Mouse (Mus musculus): Measurements from ENCODE around the gene Hspa5.
"Not testable (repeated sequence)": the region's sequence is repeated elsewhere in the genome, so short reads cannot be mapped to it uniquely, and the experiment has no call there.

Gene Hspa5

GRCm38 (mm10) chr2:34771368-34772226, at the start of gene Hspa5:
Gene Hspa5 (plus strand): TSS chr2:34771970.
- DNase-seq (ENCODE audit: low spot score): peak; percentile 100

DNA sequence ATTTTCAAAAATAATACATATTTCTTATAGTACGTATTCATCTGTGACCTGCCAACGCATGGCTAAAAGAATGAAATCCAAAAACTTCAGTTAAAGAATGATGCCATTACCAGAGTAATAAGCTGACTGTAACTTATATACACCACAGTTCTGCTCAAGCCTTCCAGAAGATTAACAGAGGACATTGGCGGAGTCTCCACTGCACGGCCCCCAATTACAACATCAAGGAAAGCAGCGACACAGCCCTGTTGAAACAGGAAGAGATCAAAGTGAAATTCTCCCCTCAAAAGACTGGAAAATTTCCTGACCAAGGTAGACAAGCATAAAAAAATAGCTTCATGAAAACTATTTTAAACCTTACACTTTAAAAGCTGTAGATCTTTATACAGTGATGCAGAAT, 46.5 kb upstream of the Hspa5 start:
- DNase-seq (ENCODE audit: low spot score): no peak

DNA sequence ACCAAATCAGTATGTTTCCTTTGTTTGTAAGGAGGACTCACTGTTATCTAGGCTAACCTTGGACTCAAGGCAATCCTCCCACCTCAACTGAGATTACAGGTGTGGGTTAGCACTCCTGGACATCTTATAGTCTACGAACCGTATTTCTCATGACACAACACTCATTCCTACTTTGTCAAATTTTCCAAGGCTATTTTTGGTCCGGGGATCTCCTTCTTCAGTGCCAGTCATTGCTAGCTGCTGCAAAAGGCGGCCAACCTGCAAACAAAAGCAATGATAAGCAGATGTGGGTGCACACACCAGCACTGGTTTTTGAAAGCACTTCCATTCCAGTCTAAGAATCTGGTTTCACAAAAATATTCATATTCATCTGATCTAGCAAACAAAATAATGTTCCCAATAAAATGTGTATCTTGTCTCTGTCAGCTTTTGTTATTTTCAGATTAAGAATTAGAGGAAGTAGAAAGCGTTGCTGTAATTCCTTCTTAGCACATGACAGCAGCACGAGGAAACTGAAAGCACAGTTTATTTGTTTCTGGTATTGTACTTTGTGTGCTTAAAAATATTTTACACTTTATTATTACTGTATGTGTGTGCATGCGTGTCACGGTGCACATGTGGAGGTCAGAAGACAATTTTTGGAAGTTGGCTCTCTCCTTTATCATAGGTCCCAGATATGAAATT, 44.6 kb upstream of the Hspa5 start:
- no peak for DNase-seq (ENCODE audit: low spot score)

GRCm38 (mm10) chr2:34736626-34737025, 35.1 kb upstream of the Hspa5 start:
- DNase-seq (ENCODE audit: low spot score): no peak

DNA sequence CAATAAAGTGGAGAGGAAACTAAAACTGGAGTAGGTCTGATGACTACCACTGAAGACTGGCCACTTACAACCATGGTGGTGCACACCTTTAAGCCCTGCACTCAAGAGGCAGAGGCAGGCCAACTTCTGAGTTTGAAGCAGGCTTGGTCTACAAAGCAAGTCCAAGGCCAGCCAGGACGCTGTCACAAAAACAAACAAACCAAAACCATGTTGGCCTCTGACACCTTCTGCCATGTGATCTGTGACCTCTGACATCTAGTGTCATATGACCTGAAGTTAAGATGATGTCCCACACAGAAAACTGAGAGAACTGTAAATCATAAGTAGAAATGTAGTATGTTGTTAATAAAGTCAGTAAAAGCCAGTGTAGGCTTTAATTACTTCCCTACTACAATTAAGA, 33.9 kb upstream of the Hspa5 start:
- DNase-seq (ENCODE audit: low spot score): no peak

DNA sequence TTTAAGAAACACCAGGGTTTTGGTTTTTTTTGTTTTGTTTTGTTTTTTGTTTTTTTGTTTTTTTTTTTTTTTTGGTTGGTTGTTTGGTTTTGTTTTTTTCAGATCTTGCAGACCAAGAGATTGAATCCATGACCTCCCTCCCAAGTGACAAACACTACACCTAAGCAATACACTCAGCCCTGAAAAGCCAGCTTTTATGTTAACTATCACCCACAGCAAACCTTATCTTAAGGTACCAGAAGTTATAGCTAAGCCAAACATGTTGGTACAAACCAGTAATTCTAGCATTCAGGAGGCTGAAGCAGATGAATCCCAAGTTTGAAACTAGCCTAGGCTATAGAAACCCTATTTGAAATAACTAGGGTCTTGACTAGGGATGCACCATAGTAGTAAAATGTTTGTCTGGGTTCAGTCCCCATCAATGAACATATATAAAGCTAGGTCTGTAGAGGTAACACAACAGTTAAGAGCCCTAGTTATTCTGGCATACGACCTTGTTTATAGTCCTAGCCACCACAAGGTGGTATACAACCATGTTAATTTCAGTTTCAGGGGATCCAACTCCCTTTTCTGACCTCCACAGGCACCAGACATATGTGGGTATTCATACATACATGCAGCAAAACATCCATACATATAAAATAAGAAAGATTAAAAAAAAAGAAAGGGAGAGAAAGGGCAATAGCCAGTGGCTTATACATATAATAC, 31.9 kb upstream of the Hspa5 start:
- DNase-seq (ENCODE audit: low spot score): no peak

DNA sequence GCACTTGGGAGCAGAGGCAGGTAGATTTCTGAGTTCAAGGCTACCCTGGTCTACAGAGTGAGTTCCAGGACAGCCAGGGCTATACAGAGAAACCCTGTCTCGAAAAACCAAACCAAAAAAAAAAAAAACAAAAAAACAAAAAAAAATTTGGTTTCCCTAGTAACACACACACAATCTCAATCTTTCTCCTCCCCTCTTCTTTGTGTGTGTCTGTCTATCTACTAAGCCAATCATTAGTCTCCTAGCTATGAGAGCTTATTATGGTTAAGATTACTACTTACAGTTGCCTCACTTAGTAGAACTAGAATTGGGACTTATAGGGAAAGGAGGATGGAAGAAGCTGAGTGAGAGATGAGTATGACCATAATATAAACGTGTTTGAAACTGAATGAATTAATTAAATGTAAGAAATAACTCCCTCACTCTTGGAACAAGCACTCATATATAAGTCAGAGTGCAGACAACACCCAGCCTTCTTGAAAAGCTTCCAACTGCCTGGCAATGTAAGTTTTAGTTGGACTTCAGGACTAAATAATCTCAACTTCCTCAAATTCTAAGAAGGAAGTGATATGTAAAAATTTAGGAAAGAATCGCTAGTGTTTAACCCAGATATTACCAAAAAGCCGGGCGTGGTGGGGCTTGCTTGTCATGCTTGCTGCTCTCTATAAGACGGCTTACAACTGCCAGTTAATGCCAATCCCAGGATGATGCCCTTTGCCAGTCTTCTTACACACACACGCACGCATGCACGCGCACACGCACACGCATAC, 30.2 kb upstream of the Hspa5 start:
- DNase-seq (ENCODE audit: low spot score): no peak

GRCm38 (mm10) chr2:34742675-34743074, 29.1 kb upstream of the Hspa5 start:
- no peak for DNase-seq (ENCODE audit: low spot score)

DNA sequence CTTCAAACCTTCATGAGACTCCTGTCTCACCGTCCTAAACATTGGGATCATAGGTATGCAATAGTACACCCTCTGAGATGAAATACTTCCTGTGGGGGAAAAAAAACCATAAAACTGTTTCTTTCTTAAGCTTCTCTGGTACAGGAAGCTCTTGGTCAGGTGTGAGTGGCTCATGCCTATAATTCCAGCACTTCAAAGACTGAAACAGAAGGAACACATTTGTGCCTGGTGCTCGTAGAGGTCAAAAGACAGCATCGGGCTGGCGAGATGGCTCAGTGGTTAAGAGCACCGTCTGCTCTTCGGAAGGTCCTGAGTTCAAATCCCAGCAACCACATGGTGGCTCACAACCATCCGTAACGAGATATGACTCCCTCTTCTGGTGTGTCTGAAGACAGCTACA, 27.3 kb upstream of the Hspa5 start:
- no peak for DNase-seq (ENCODE audit: low spot score)

DNA sequence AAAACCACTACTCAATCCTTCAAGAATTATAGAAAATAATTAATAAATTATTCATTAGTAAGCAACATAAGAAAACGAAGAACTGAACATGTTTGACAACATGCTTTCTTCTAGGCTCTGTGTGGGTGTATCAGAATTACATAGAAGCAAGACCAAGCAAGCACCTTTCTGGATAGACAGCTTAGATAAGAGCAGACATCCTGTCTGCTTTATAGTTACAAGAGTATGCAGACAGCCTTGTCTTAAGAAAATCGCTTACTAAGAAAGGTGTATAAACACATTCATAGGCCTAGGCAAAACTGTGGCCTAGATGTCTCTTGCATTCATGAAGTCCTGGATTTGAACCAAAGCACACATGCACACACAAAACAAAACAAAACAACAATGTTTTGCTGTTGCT, 26.1 kb upstream of the Hspa5 start:
- DNase-seq (ENCODE audit: low spot score): no peak

DNA sequence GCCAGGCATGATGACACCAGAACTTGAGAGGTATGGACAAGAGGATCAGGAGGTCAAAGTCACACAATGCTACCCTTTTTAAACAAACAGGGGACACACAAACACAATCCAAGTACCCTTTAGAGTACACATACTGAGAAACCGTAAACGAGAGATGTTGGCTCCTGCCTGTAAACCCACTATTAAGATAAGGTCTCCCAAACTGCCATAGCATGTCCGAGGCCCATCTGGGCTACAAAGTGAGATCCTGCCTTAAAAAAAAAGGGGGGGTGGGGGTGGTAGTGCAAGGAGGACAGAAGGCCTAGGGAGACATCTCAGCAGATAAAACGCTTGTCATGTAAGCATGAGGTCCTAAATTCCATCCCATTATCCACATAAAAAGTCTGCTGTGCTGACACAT, 23.3 kb upstream of the Hspa5 start:
- DNase-seq (ENCODE audit: low spot score): no peak

- DNase-seq (ENCODE audit: low spot score): no peak
Observed at GRCm38 (mm10) chr2:34750245-34750644, 21.5 kb upstream of the Hspa5 start.

GRCm38 (mm10) chr2:34753811-34754550, 17.8 kb upstream of the Hspa5 start:
- DNase-seq (ENCODE audit: low spot score): peak; percentile 89

- DNase-seq (ENCODE audit: low spot score): no peak
Observed at GRCm38 (mm10) chr2:34754551-34755358, 17.0 kb upstream of the Hspa5 start, which contains the start of gene Gapvd1. Gene Gapvd1 (minus strand): TSS chr2:34755232.

GRCm38 (mm10) chr2:34757341-34757740, 14.4 kb upstream of the Hspa5 start:
- DNase-seq (ENCODE audit: low spot score): no peak

DNA sequence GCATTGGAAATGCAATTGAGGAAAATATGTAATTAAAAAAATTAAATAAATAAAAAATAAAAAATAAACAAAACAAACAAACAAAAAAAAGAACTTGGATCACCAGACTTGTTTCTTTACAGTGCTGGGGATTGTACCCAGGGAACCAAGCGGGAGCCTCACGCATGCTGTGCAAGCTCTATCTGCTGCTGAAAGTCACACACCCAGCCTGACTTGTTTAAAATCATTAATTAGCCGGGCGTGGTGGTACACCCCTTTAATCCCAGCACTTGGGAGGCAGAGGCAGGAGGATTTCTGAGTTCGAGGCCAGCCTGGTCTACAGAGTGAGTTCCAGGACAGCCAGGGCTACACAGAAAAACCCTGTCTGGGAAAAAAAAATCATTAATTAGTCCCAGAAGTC, 10.5 kb upstream of the Hspa5 start:
- DNase-seq (ENCODE audit: low spot score): not testable (repeated sequence)

GRCm38 (mm10) chr2:34762174-34762573, 9.6 kb upstream of the Hspa5 start:
- DNase-seq (ENCODE audit: low spot score): no peak

GRCm38 (mm10) chr2:34762872-34763271, 8.9 kb upstream of the Hspa5 start:
- DNase-seq (ENCODE audit: low spot score): no peak

DNA sequence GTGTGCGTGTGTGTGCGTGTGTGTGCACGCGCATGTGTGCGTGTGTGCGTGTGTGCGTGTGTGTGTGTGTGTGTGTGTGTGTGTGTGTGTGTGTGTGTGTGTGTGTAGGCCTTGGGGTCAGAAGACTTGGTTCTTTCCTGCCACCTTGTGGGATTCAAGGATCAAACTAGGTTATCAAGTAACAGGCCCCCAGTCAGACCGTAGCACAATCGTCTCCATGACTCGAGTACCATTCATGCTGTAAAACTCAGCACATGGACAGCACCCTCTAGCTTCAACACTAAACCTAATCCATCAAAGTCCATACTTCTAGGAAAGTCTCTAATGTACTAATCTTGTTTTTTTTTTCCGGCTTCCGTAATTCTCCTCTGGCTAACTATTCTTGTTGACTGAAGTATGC, 7.0 kb upstream of the Hspa5 start:
- DNase-seq (ENCODE audit: low spot score): no peak

DNA sequence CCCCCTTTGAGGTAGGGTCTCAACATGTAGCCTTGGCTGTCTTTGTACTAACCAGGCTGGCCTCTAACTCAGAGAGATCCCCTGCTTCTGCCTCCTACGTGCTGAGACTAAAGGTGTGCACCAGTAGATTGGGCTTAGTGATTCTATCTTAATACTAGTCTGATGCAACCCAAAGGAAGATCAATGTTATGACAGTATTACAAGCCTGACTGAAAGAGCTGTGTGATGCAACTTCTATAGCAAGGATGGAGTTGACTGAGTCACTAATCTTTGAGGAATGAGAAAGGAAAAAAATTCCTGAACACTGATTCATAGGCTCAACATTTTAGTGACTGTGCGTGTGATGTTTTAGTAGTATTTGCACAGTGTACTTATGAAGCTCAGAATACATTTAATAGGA, 1.7 kb upstream of the Hspa5 start:
- DNase-seq (ENCODE audit: low spot score): no peak
